Mouse (Mus musculus): ENCODE data around the gene Tll2. TPM values are rescaled to one million over a fixed set of nuclear protein-coding genes. Genes with fewer than 3 reads are reported as not detected.
A peak's percentile ranks its signal among the peaks of the same experiment; 100 is the strongest.

Gene Tll2
- polyA plus RNA-seq, 1 experiment from 2014 or later, result not detected

DNA sequence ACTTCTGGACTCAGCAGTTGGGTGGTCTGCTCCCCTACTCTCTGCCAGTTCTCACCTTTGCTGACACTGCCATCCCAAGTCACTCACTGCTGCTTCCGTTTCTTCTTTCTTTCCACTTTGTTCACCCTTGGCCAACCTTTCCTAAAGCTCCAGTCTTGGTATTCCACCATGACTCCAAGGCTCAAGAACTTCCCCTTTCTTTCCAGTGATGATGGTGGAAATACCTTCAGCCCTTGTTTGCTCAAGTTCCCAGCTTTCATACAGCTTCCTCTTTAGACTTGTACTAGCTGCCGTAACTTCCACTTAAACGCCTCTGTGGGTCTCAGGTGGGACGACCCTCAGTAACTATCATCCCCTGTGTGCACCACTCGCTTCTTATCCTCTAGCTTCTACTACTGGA, 35.4 kb upstream of the Tll2 start:
- ATAC-seq, result no peak

DNA sequence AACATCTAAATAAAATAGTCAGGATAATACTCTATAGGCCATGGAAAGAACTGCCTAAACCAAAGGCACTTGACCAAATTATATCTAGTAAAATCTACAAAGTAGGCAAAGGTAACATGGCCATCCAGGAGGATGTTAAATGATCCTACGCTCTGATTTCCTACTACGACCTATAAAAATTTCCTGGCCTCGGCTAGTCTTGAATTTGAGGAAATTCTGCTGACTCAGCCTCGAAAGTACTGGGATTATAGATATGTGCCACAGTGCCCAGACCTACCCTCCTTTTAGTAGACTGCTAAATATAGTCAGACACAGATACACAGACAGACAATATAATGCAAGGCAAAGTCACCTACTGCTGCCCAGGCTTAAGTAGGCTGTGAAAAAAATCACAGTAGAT, 27.1 kb upstream of the Tll2 start:
- H3K27ac ChIP-seq (ENCODE audit: low read length), result no peak overlapping the region
- H3K27me3 ChIP-seq (replicated peaks; ENCODE audit: insufficient read depth, low read length), result no peaks in the 10 kb centered on the region
- 92% methylated on average over 4 of the region's 4 CpGs for WGBS
- H3K9ac ChIP-seq (replicated peaks; ENCODE audit: low read depth), result no peak overlapping the region
- ATAC-seq (no peak), DNase-seq (ENCODE audit: low spot score) (no peak)
- TF ChIP-seq CTCF (IDR thresholded peaks at IDR 0.05) (no peak), EP300 (IDR thresholded peaks at IDR 0.05) (no peak)
- H3K9me3 ChIP-seq (ENCODE audit: low read length), result no peaks in the 10 kb centered on the region
- no peaks in the 10 kb centered on the region for H3K4me1 ChIP-seq (ENCODE audit: insufficient read depth, low read depth, low read length)
- H3K4me3 ChIP-seq (ENCODE audit: low read depth, low read length), result no peak overlapping the region
- H3K36me3 ChIP-seq (ENCODE audit: insufficient read depth, low read length), result peaks cover 32% of the 10 kb centered on the region
- no peak overlapping the region for H3K4me2 ChIP-seq (replicated peaks; ENCODE audit: low read depth, low read length)

More for the DNA sequence above, 35.4 kb upstream of the Tll2 start:
- H3K4me3 ChIP-seq (ENCODE audit: low read depth, low read length), result no peak overlapping the region
- TF ChIP-seq EP300 (IDR thresholded peaks at IDR 0.05), result no peak
- TF ChIP-seq CTCF (IDR thresholded peaks at IDR 0.05), result no peak
- H3K4me1 ChIP-seq (ENCODE audit: insufficient read depth, low read depth, low read length), result no peaks in the 10 kb centered on the region
- H3K27me3 ChIP-seq (replicated peaks; ENCODE audit: insufficient read depth, low read length), result no peaks in the 10 kb centered on the region
- H3K36me3 ChIP-seq (ENCODE audit: insufficient read depth, low read length), result peaks cover 30% of the 10 kb centered on the region; the same call in 1 of the 2 replicates
- no peak for DNase-seq (ENCODE audit: low spot score)
- H3K9ac ChIP-seq (replicated peaks; ENCODE audit: low read depth), result no peak overlapping the region
- H3K4me2 ChIP-seq (replicated peaks; ENCODE audit: low read depth, low read length), result no peak overlapping the region
- H3K9me3 ChIP-seq (ENCODE audit: low read length), result no peaks in the 10 kb centered on the region
- H3K27ac ChIP-seq (ENCODE audit: low read length), result no peak overlapping the region
- 93% methylated on average over 5 of the region's 5 CpGs for WGBS

DNA sequence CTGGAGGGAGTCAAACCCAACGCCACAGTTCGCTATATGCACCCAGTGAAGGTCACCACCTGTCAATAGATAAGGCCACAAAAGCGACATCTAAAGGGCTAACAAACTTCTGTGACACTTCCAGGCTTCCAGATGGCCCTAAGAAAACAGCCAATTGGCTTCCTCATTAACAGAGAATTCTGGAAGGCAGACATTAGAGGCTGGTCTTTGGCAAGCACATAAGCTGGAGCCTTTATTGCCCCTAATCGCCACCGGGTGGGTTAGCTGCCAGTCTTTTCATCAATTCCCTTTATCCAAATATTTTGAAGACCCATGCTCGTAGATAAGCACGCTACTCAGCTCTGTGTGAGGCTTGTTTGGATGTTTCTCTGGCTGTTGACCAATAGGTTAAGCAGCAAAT, 1.7 kb upstream of the Tll2 start:
- H3K4me1 ChIP-seq (ENCODE audit: insufficient read depth, low read depth, low read length), result peaks cover 10% of the 10 kb centered on the region
- H3K27ac ChIP-seq (ENCODE audit: low read length), result no peak overlapping the region
- DNase-seq (ENCODE audit: low spot score), result no peak
- H3K9me3 ChIP-seq (ENCODE audit: low read length), result no peaks in the 10 kb centered on the region
- TF ChIP-seq CTCF (IDR thresholded peaks at IDR 0.05) (no peak), EP300 (IDR thresholded peaks at IDR 0.05) (no peak)
- no peak overlapping the region for H3K4me3 ChIP-seq (ENCODE audit: low read depth, low read length)
- ATAC-seq, result no peak
- WGBS, result 23% methylated on average over 7 of the region's 7 CpGs
- no peak overlapping the region for H3K9ac ChIP-seq (replicated peaks; ENCODE audit: low read depth)
- no peak overlapping the region for H3K4me2 ChIP-seq (replicated peaks; ENCODE audit: low read depth, low read length)
- H3K36me3 ChIP-seq (ENCODE audit: insufficient read depth, low read length), result no peaks in the 10 kb centered on the region
- H3K27me3 ChIP-seq (replicated peaks; ENCODE audit: insufficient read depth, low read length), result peaks cover 14% of the 10 kb centered on the region

DNA sequence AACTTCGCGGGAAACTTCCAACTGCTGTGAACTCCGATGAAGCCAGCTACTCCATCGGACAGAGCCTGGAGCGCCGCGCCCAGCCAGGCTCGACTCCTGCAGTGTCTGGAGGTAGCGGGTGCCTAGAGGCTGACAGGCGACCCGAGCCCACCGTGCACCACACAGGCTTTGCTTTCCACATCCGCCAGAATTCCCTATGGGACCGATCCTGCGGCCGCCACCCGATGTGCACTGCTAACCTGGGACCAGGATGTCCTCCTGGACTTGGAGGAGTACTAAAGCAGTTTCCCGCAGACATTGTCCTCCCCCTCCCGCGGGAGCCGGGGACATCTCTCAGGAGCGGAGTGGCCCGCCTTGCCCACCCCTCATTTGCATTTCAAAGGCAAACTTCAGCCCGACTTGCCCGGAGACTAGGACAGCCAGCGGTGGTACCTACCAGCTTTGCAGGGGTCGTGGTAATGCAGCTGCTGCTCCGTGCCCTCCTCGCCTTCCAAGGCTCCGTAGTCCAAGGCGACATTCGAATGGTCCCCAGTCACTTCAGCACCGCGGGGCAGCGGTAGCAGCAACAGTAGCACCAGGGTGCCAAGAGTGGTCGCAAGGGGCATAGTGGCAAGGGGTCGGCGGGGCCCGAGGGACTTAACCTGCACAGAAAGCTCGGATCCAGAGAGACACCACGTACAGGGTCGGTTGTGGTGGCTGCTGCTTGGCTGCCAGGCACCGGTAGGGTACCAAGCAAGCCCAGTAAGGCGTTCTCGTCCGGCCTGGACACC, 409 bp downstream of the Tll2 start:
- H3K4me3 ChIP-seq (ENCODE audit: low read depth, low read length), result peak overlapping the region; percentile 26
- ATAC-seq, result no peak; the same call in 1 of the 2 replicates
- H3K27ac ChIP-seq (ENCODE audit: low read length), result no peak overlapping the region
- WGBS, result 2% methylated on average over 45 of the region's 46 CpGs
- no peak for TF ChIP-seq EP300 (IDR thresholded peaks at IDR 0.05)
- TF ChIP-seq CTCF (IDR thresholded peaks at IDR 0.05), result no peak; the same call in 1 of the 2 replicates
- no peaks in the 10 kb centered on the region for H3K9me3 ChIP-seq (ENCODE audit: low read length)
- H3K36me3 ChIP-seq (ENCODE audit: insufficient read depth, low read length), result no peaks in the 10 kb centered on the region
- DNase-seq (ENCODE audit: low spot score), result no peak
- H3K27me3 ChIP-seq (replicated peaks; ENCODE audit: insufficient read depth, low read length), result peaks cover 14% of the 10 kb centered on the region
- H3K9ac ChIP-seq (replicated peaks; ENCODE audit: low read depth), result no peak overlapping the region
- peaks cover 10% of the 10 kb centered on the region for H3K4me1 ChIP-seq (ENCODE audit: insufficient read depth, low read depth, low read length)
- H3K4me2 ChIP-seq (replicated peaks; ENCODE audit: low read depth, low read length), result peak overlapping the region; percentile 54

DNA sequence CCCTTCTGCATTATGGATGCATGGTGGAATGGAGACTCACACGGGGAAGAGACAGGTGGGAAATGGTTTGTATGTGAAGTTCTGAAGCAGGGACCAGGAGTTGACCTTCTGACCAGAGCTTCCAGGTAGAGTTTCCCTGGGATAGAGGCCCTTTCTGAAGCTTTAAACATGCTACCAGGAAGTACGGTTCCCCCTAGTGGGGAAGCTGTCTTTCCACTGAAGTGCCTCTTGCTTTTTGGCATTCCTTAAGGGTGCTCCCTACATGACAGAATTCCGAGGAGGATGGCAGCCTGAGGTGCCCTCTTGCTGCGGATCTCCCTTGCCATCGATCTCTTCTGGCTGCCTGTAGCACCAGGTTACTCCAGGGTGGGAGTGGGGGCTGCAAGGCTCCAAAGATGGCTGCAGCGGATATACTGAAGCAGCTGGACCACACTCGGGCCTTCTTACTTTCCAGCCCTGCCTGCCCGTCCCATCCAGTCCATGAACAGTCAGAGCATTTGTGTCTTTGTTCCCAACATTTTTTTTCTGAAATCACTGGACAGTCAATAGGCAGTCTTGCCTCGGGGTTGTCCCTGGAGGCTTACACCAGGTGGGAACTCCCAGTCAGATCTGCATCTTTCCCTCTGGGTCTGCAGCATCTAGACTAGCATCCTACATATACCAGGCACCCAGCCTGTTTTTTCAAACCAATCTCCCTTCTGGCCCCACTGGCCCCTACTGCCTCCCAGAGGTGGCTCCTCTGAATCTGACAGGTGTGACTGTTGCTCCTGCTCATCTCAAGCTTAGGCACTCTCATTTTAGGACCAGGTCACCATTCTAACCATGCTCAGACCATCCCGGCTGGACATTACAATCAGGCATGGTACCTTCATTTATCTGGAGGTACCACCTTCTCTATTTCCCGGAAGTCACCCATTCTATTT, 2.2 kb downstream of the Tll2 start:
- Histone ChIP-seq H3K4me1 (ENCODE audit: insufficient read depth, low read depth, low read length) (peaks cover 10% of the 10 kb centered on the region), H3K36me3 (ENCODE audit: insufficient read depth, low read length) (no peaks in the 10 kb centered on the region), H3K9me3 (ENCODE audit: low read length) (no peaks in the 10 kb centered on the region), H3K4me3 (ENCODE audit: low read depth, low read length) (no peak overlapping the region), H3K4me2 (replicated peaks; ENCODE audit: low read depth, low read length) (no peak overlapping the region), H3K27ac (ENCODE audit: low read length) (no peak overlapping the region), H3K9ac (replicated peaks; ENCODE audit: low read depth) (no peak overlapping the region), H3K27me3 (replicated peaks; ENCODE audit: insufficient read depth, low read length) (peaks cover 14% of the 10 kb centered on the region)
- DNase-seq (ENCODE audit: low spot score) (no peak), ATAC-seq (no peak)
- peak; percentile 56 for TF ChIP-seq CTCF (IDR thresholded peaks at IDR 0.05)
- TF ChIP-seq EP300 (IDR thresholded peaks at IDR 0.05), result no peak
- 70% methylated on average over 11 of the region's 11 CpGs for WGBS

DNA sequence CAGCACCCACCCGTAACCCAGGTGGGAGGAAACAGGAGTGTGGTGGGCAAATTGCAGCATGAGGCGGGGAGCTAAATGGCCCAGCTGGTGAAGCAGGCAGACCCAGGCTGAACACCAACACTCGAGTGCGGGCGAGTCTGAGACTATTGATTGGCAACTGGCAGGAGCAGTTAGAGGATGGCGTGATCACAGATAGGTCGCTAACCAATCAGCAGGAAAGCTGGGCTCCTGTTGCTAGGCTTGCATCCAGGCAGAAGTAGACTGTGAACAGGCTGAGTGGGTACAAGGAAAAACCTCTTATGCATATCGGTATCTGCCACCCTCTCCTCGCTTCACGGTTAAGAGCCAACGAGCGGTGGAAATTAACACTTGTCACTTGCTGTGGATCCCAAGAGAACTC, 9.0 kb downstream of the Tll2 start:
- Histone ChIP-seq H3K27me3 (replicated peaks; ENCODE audit: insufficient read depth, low read length) (no peaks in the 10 kb centered on the region), H3K36me3 (ENCODE audit: insufficient read depth, low read length) (no peaks in the 10 kb centered on the region), H3K4me2 (replicated peaks; ENCODE audit: low read depth, low read length) (no peak overlapping the region), H3K4me3 (ENCODE audit: low read depth, low read length) (no peak overlapping the region), H3K4me1 (ENCODE audit: insufficient read depth, low read depth, low read length) (no peaks in the 10 kb centered on the region), H3K9me3 (ENCODE audit: low read length) (no peaks in the 10 kb centered on the region), H3K27ac (ENCODE audit: low read length) (no peak overlapping the region), H3K9ac (replicated peaks; ENCODE audit: low read depth) (no peak overlapping the region)
- TF ChIP-seq CTCF (IDR thresholded peaks at IDR 0.05), result no peak
- TF ChIP-seq EP300 (IDR thresholded peaks at IDR 0.05), result no peak
- WGBS, result 75% methylated on average over 12 of the region's 12 CpGs
- ATAC-seq (no peak), DNase-seq (ENCODE audit: low spot score) (no peak)

All from lung, postnatal 0 days (tissue).